Mouse (Mus musculus) 3T3-L1 (cell line): ENCODE results near the gene Ppard.
A peak's percentile ranks its signal among the peaks of the same experiment; 100 is the strongest.
"Not testable (repeated sequence)": the region's sequence is repeated elsewhere in the genome, so short reads cannot be mapped to it uniquely, and the experiment has no call there.

Experiments
- DNase-seq: peaks from one replicate; pipeline ENCODE4 v3.0.0-alpha.2; 2015; ENCODE audit warnings: low read depth, low spot score

The Ppard gene

DNA sequence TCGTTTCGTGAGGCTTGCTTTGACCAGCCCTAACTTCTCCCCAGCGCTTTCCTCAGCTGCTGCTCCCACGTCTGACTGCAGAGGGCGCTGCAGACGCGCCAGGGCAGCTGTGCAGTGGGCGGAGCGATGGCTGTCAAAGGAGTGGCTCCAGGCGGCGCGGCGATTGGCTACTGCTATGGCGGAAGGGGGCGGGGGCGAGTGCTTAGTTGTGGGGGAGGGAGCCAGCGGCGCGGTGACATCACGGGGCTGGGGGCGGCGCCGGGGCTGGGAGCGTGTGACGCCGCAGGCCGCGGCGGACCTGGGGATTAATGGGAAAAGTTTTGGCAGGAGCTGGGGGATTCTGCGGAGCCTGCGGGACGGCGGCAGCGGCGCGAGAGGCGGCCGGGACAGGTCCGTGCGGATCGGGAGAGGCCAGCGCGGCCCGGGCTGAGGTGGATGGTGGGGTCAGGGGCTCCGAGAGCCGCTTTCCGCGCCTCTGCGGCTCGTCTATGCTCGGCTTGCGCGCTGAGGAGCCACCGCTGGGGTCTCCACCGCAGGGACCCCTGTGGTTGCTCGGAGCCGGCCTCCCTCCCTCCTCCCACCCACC is at the start of gene Ppard:
Ppard (plus strand) TSS at position 226 of the 586 bp plus-strand sequence.
- peak; percentile 97 for DNase-seq

DNA sequence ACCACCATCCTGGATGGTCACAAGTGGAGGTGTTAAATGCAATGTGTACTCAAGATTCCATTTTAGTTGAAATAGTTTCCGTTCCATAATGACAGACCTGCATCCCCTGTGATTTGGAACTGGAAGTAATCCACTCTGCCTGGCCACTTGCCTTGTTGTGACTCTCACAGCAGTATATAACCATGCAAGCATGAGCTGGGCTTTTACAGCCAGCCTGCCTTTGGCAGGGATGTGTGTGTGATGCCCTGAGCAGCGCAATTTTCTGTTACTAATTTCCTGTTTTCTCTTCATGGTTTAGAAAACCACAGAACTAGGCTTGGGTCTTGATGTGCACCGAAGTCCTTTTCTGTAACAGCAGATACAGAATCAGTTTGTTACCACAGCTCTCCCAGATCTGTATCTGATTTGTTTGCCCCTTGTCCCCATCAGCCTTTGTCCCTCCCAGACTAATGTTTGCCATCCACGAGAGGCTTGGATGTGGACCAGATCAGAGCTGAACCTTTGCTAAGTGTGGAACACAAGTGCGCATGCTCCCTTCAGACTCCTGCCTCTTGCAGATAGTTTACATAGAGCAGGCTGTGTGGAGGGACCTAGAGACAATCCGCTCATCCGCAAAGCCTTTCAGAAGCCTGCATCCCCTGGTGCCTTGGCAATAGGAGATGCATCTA is 47.4 kb upstream of the Ppard start:
- no peak for DNase-seq

DNA sequence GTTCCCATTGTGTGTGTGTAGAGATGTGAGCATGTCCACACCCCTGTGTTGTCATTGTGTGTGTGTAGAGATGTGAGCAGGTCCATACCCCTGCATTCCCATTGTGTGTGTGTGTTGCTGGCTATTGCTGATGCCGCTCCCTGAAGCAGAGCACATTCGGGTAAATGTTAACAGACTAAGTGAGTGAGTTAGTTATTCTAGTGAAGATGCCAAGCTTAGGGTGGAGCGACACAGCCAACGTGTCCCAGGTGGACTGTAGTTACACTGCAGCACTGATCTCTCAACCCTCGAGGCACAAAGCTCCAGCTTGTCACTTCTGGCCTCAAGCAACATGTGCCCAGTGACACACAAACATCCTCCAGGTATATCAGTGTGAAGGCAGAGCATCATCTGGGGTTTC is 44.2 kb upstream of the Ppard start:
- no peak for DNase-seq

DNA sequence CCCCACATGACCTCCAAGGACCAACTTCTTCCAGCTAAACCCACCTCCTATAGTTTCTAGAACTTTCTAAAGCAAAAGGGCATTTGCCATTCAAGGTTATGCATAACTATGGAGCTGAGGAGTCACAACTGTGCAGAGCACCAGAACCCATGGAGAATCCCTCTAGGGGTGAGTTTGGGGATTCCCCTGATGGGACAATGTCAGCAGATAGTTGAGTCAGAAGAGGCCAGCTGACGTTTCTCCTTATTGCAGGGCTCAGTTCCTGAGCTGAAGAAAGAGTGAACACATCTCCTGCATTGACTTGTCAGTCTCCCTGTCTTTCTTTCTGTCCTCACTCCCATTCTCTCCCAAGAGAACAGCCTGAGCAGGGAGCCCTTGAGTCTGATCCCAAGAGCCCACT is 39.7 kb upstream of the Ppard start:
- peak; percentile 61 for DNase-seq

DNA sequence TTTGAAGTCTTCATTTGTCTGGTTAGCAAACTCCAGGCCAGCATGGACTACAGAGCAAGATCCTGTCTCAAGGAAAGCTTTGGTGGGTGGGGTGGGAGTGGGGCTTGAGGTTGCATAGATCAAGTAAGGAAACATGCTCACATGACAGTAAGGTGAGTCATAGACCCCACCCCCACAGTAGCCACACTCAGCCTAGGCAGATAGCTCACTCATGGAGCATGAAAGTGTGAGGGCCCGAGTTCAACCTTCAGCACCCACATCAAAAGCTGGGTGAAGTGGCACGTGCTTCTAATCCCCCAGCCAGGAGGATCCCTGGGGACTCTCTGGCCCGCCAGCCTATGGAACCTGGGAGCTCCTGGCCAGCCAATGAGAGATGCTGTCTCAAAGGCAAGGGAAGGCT is 38.9 kb upstream of the Ppard start:
- peak; percentile 69 for DNase-seq

DNA sequence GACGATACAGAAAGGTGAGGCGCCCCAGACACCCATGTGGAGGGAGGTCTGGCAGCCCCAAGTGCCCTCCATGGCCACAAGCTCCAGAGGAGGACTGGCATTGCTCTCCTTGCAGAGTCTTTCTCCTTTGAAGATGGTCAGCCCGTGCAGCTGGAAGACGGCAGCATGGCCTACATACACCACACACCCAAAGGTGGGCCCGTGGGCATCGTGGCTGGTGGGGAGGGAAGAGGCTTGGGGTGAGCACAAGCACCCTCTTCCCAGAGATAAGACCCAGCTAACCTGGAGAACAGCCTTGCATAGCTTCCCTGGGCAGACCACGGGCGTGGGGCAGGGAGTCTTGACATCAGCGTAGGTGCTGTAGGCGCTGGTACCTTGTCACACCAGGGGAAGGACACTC is 37.5 kb upstream of the Ppard start:
- no peak for DNase-seq

DNA sequence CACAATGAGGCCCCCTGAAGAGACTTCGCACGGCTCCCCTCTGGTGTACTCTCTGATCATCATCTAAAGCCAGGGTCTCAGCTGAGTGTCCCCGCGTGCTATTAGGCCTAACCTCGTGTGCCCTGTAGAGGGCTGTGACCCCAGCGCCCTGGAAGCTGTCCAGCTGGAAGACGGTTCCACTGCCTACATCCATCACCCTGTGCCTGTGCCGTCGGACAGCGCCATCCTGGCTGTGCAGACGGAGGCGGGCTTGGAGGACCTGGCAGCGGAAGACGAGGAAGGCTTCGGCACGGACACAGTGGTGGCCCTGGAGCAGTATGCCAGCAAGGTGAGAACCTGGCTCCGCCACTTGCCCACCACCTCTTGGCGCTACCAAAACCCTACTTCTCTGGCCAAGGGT is 34.9 kb upstream of the Ppard start:
- no peak for DNase-seq

DNA sequence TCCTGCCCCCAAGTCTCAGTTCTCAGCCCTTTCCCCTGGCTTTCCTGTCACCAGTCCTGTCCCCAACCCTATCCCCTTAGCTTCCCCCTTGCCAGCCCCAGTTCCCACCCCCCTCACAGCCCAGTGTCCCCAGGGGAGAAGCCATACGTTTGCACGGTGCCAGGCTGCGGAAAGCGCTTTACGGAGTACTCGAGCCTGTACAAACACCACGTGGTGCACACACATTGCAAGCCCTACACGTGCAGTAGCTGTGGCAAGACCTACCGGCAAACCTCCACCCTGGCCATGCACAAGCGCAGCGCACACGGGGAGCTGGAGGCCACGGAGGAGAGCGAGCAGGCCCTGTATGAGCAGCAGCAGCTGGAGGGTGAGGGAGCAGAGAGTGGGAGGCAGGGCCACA is 30.5 kb upstream of the Ppard start:
- DNase-seq = no peak

DNA sequence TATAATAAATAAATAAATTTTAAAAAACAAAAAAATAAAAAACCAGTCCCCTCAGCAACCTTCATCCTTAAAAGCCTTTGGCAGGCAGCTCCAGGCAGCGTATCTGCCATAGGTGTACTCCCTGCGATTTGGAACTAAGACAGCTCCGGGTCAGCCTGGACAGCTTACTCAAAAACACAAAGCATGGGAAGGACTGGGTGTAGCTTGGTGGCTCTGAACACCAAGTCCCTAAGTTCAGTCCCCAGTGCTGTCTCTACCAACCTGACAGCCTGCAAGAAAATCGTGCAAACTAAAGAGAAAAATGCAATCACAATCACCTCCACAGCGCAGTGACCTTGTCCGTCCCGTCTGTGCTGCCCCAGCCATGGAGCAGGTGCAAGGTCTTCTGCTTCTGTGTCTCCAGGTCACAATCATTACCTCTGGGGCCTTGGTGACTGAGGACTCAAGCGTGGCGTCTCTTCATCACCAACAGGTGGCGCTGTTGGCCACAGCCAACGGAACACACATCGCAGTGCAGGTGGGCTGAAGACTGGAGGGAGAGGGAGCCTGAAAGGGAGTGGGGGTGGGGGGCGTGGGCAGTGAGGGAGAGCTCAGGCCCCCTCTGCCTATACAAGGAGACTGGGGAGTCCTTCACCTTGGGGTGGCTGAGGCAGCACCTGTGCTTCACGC is 28.3 kb upstream of the Ppard start:
- DNase-seq = peak; percentile 59

DNA sequence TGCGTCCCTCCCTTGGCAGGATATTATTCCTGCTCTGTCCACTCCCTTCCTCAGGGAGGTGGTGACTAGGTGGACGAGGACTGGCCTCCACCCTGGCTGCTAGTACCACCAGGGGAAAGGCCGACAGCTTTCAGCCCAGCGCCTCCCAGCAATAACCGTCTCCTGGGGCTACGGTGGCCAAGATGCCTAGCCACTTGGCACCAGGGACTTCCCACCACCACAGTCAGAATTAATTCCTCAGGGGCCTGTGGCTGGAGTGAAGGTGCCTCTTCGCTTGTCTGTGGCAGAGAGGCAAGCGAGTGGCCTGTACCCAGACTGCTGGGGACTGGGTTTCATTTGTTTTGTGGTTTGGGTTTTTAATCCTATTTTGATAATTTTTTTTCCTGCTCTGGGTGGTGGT is 27.1 kb upstream of the Ppard start:
- no peak for DNase-seq

DNA sequence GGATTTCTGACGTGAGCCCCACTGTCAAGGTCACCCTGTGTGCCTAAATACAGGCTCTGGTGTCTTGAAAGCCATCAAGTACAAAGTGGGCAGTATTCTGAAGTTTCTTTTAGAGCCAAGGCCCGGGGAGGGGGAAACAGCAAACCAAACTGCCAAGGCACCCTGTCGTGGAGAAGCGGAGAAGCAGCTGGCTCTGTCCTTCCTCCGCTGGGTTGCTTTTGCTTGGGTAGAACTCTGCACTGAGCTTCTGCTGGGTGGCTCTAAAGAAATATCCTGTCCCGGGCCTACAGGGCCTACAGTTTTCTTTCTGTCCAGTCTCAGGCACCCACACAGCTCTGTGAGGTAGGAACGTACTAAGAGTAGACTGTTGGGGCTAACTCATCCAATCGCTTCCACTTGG is 25.4 kb upstream of the Ppard start:
- no peak for DNase-seq

DNA sequence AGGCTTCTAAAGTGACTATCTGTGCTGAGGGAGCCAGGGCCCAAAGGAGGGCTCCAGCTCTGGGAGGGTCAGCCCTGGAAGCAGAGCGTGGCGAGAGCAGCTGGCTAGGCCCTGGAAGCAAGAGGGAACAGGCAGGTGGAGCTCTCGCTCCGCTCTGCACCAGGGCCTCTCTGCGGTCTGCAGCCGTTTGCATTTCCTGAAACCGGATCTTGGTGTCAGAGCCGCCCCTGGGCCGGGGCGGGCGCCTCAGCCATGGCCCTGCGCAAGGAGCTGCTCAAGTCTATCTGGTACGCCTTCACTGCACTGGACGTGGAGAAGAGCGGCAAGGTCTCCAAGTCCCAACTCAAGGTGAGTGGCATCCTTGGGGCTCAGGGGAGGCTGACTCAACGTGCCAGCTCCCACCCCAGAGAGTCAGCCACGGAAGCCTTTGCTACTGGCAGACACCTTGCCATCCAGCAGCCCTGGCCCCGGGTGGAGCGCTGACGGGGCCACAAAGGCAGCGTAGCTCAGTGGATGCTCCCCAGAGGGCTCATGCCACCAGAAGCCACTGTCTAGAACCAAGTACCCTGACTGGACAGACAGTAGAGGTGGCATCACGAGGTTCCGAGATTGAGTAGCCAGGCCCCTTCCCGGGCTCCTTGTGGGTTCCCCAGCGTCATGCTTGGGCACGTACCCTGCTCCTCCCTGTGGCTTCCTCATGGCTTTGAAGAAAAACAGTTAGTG is 24.7 kb upstream of the Ppard start, which contains the start of gene Def6:
Def6 (plus strand) TSS at position 188 of the 723 bp plus-strand sequence.
- peak; percentile 25 for DNase-seq

DNA sequence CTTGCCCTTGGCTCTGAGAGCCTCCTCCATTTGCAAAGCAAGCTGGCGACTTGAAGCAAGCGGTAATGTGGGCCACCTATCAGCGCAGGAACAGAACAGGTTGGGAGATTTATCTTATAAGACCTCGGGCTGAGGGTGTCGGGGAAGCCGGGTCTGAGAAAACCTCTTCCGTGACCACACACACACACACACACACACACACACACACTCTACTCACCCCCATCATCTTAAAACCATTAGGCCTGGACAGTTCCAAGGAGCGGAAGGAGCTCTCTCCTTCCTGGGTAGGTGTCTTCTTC is 24.2 kb upstream of the Ppard start:
- no peak for DNase-seq

DNA sequence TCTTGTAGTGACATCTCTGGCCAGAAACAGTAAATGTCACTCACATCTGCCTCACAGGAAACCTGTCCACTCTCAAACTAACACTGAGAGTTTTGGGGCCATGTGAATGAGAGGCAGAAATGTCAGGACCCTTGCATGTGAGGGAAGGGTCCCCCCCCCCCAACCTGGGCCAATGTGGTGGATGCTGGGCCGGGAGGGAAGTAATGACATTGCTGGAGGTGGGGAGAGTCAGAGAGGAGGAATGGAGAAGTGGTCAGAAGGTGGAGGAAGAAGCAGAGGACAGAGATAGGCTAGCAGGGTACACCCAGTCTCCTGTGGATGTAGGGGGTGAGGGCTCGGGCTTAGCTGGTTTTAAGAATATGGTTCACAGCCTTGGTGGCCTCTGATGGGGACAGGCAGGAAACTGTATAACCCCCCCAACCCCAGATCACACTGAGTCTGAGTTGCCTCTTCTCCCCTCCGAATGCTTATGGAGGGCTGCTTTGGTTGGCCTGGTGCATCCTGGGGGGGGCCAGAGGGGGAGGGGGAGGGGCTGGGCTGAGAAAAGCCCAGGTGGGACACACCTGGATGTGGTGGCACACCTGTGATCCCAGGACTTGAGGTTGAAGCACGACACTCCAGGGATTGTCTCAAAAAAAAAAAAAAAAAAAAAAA is 22.9 kb upstream of the Ppard start:
- DNase-seq = no peak

DNA sequence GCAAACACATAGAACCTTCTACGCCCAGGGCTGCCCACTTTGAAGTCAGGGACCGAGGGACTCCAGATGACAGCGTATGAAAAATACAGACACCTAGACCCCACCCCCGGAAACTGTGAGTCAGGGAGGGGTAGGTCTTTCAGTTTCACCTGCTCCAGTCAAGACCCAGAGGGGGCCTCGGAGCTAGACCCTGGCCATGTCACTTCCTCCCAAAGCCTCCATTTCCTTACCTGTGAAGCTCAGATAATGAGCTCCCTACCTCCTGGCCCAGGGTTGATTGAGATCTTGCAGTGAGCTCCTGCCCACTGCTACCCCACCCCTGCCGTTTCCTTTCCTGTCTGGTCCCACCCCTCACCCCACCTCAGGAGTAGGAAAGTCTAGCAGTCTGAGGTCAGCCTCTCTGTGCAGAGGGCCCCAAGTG is 20.6 kb upstream of the Ppard start:
- no peak for DNase-seq

DNA sequence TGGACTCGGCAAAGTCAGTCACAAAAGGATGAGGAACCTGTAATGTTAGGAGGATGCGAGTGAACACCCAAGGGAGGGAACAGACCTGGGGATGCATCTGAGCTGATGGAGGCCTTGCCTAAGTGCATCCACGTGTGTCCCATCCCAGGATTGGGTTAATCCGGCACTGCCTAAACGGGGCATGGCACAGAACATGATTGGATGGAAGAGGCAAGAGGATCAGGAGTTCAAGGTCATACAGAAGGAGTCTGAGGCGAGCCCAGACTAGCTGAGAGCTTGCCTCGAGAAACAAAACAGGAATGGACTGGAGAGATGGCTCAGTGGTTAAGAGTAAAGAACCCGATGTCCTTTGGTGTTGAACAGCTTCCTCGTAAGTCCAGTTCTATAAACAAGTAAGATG is 20.1 kb upstream of the Ppard start:
- DNase-seq = no peak

DNA sequence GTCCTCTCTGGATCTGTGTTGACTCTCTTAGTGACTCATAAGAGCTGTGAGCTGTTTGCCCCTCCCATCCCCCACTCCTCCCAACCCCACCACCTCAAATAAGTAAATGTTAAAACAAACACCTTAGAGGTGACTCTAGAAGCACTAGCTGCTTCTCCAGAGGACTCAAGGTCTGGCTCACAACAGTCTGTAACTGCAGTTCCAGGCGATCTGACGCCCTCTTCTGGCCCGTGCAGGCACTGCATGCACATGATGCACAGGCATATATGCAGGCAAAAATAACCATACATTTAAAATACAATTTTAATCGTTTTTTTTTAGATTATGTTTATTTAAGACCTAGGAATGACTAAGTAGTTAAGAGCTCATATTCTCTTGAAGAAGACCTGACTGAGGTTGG is 19.3 kb upstream of the Ppard start:
- no peak for DNase-seq

DNA sequence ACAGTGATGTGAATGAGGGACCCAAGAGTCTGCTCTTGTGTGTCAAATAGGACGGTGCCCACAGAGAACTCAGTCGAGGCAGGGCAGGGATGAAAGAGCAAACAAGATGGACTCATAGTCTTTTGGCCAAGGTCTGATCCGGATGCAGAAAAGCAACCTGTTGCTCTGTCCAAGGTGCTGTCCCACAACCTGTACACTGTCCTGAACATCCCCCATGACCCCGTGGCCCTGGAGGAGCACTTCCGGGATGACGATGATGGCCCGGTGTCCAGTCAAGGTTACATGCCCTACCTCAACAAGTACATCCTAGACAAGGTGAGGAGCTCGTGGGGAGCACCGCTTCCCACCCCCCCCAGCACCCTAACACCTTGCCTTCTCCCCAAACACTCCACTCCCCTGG is 15.7 kb upstream of the Ppard start:
- no peak for DNase-seq

DNA sequence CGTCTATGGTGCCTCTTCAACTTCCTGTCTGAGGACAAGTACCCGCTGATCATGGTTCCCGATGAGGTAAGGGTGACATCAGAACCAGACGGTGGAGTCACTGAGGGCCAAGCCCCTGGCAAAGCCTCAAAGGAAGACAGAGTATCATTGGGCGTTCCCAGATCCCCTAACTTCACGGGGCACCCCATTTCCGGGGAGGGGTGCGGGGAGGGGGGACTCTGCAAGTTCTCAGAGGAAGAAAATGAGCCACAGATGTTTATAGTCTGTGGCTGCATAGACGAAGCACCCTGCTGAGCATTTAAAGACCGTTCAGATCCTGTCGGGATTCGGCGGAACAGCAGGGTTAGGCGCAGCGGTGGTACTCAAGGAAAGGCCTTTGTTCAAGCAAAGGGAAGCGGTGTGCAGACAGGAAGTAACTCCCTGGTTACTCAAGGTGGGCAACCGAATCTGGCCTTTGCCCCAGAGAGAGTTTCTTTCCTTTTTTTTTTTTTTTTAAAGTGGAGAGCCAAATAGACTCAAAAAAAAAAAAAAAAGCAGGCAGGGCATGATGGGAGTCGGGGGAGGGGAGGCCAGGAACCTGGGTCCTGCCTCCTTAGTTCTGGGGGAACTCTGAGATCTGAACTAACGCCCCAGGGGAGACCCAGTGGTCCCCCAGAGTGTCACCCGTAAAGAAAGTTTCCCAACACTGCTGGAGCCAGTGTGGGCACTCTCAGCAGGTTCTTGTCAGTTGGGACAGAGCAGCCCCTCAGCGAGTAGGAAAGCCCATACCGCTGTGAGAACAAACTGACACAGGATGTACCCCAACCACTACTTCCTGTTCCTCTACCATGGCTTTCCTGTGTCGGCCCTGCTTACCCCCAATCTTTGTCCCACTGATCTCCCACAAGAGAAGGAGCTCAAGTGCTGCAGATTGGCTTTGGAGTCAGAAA is 14.5 kb upstream of the Ppard start:
- DNase-seq = no peak

DNA sequence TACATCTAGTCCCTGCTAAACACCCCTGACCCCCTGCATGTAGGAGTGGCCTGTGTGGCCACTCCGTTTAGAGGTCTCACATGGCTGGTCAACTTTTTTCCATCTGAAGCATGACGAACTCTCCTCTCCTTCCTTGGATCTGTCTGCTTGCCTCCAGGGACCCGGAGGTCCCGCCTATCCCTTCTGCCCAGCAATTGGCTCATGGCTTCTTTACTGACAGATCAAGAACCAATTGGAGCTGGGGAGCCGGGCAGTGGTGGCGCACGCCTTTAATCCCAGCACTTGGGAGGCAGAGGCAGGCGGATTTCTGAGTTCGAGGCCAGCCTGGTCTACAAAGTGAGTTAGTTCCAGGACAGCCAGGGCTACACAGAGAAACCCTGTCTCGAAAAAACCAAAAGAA is 10.0 kb upstream of the Ppard start:
- DNase-seq = not testable (repeated sequence)
